Mouse (Mus musculus) kidney, embryonic 16.5 days (tissue): Measurements from ENCODE around the gene Camkk2. TPM values are rescaled to one million over a fixed set of nuclear protein-coding genes. Genes with fewer than 3 reads are reported as not detected.
A peak's percentile ranks its signal among the peaks of the same experiment; 100 is the strongest.

Experiments used
- ATAC-seq: fragments of 200-750 bp; cut with Nextera tagmentation; 2 replicates; pipeline ENCODE4 v1.8.0; 2017; ENCODE audit warnings: moderate TSS enrichment; ENCODE audit not compliant: low FRiP score, low TSS enrichment
- H3K27ac ChIP-seq: fragments of 300-500 bp; sonication (generic); 2 replicates; pipeline ENCODE4 v1.5.1; 2014; ENCODE audit warnings: low read length
- H3K27me3 ChIP-seq: fragments of 300-500 bp; sonication (generic); 2 replicates; pipeline ENCODE4 v1.6.1; 2014; ENCODE audit warnings: low read length, control low read depth, mixed read lengths; ENCODE audit not compliant: insufficient read depth
- H3K36me3 ChIP-seq: fragments of 300-500 bp; sonication (generic); 2 replicates; pipeline ENCODE4 v1.6.1; 2014; ENCODE audit warnings: low read length, control low read depth, mixed read lengths; ENCODE audit not compliant: insufficient read depth
- H3K4me1 ChIP-seq: fragments of 300-500 bp; sonication (generic); 2 replicates; pipeline ENCODE4 v1.6.1; 2014; ENCODE audit warnings: low read length, control low read depth, mixed read lengths; ENCODE audit not compliant: insufficient read depth
- H3K4me2 ChIP-seq: fragments of 300-500 bp; sonication (generic); replicated peaks from 2 replicates; pipeline ENCODE4 v1.6.1; 2014; ENCODE audit warnings: low read depth, low read length
- H3K4me3 ChIP-seq: fragments of 300-500 bp; sonication (generic); 2 replicates; pipeline ENCODE4 v1.5.1; 2014; ENCODE audit warnings: mild to moderate bottlenecking, low read length
- H3K9ac ChIP-seq: fragments of 300-500 bp; sonication (generic); replicated peaks from 2 replicates; pipeline ENCODE4 v1.6.1; 2014; ENCODE audit warnings: low read length
- H3K9me3 ChIP-seq: fragments of 300-500 bp; sonication (generic); 2 replicates; pipeline ENCODE4 v1.6.1; 2016; ENCODE audit warnings: low read length, control low read depth
- WGBS: fragments of 180-500 bp; shearing (Covaris S2); extraction: QIAGEN DNeasy Blood & Tissue Kit; methylation state at CpG from one replicate; pipeline ENCODE4 v1.1.7; 2014; 5-methylcytosine and 5-hydroxymethylcytosine counted together
- polyA plus RNA-seq: library from polyadenylated mRNA; unstranded; fragments of >200 nt; fragmentation: Nextera tagmentation; extraction: Ambion mirVana; gene quantifications from 2 replicates; pipeline ENCODE4 v1.2.1, GENCODE M21; 2015

Gene Camkk2
- 35.6 and 44.7 TPM in 2 replicates for polyA plus RNA-seq

- H3K4me3 ChIP-seq = peak within 1 kb of the TSS; percentile 68
- peak within 1 kb of the TSS; percentile 92 for H3K4me2 ChIP-seq
- no peaks in the 10 kb centered on the region for H3K9me3 ChIP-seq
- H3K36me3 ChIP-seq = no peaks in the 10 kb centered on the region
- no peaks in the 10 kb centered on the region for H3K27me3 ChIP-seq
- peak; percentile 76 for ATAC-seq
- peak within 1 kb of the TSS; percentile 83 for H3K27ac ChIP-seq
- H3K4me1 ChIP-seq = peaks cover 23% of the 10 kb centered on the region
- WGBS = 0% methylated on average over 55 of the region's 63 CpGs
- H3K9ac ChIP-seq = peak within 1 kb of the TSS; percentile 86
These were observed at the start of gene Camkk2 for GRCm38 (mm10) chr5:122779277-122779834. Gene Camkk2 (minus strand): TSS chr5:122779409.

- ATAC-seq = no peak
- Histone ChIP-seq H3K4me1 (peaks cover 3% of the 10 kb centered on the region), H3K4me3 (no peak overlapping the region), H3K36me3 (no peaks in the 10 kb centered on the region), H3K27ac (no peak overlapping the region), H3K27me3 (no peaks in the 10 kb centered on the region), H3K4me2 (no peak overlapping the region), H3K9me3 (no peaks in the 10 kb centered on the region), H3K9ac (no peak overlapping the region)
- WGBS = 85% methylated on average over 8 of the region's 8 CpGs
These were observed 45.9 kb upstream of the Camkk2 start for GRCm38 (mm10) chr5:122825099-122825498.

GRCm38 (mm10) chr5:122824450-122824849 lies 45.2 kb upstream of the Camkk2 start:
- Histone ChIP-seq H3K9ac (no peak overlapping the region), H3K4me2 (no peak overlapping the region), H3K4me3 (no peak overlapping the region), H3K27ac (no peak overlapping the region), H3K27me3 (no peaks in the 10 kb centered on the region), H3K36me3 (peaks cover under 1% of the 10 kb centered on the region; the same call in 1 of the 2 replicates), H3K4me1 (peaks cover 9% of the 10 kb centered on the region), H3K9me3 (no peaks in the 10 kb centered on the region)
- 74% methylated on average over 6 of the region's 6 CpGs for WGBS
- no peak for ATAC-seq

- no peak overlapping the region for H3K4me3 ChIP-seq
- no peak overlapping the region for H3K9ac ChIP-seq
- no peak for ATAC-seq
- peaks cover 13% of the 10 kb centered on the region for H3K4me1 ChIP-seq
- no peaks in the 10 kb centered on the region for H3K9me3 ChIP-seq
- no peak overlapping the region for H3K27ac ChIP-seq
- WGBS = 74% methylated on average over 1 of the region's 1 CpGs
- H3K27me3 ChIP-seq = no peaks in the 10 kb centered on the region
- peaks cover 5% of the 10 kb centered on the region for H3K36me3 ChIP-seq
- H3K4me2 ChIP-seq = no peak overlapping the region
These were observed 44.8 kb upstream of the Camkk2 start for GRCm38 (mm10) chr5:122823976-122824375.

- no peak for ATAC-seq
- 87% methylated on average over 4 of the region's 4 CpGs for WGBS
These were observed 43.2 kb upstream of the Camkk2 start for GRCm38 (mm10) chr5:122822441-122822840.

GRCm38 (mm10) chr5:122821524-122821885 lies 42.3 kb upstream of the Camkk2 start:
- Histone ChIP-seq H3K27me3 (no peaks in the 10 kb centered on the region), H3K36me3 (peaks cover 24% of the 10 kb centered on the region), H3K9ac (peak overlapping the region; percentile 70), H3K27ac (peak overlapping the region; percentile 82), H3K9me3 (no peaks in the 10 kb centered on the region), H3K4me2 (peak overlapping the region; percentile 50), H3K4me1 (peaks cover 13% of the 10 kb centered on the region), H3K4me3 (peak overlapping the region; percentile 82)
- ATAC-seq = peak; percentile 40
- 0% methylated on average over 10 of the region's 10 CpGs for WGBS

More at GRCm38 (mm10) chr5:122822441-122822840, 43.2 kb upstream of the Camkk2 start:
- Histone ChIP-seq H3K4me1 (peaks cover 13% of the 10 kb centered on the region), H3K4me3 (no peak overlapping the region), H3K36me3 (peaks cover 19% of the 10 kb centered on the region), H3K27ac (no peak overlapping the region), H3K4me2 (no peak overlapping the region), H3K9me3 (no peaks in the 10 kb centered on the region), H3K9ac (no peak overlapping the region), H3K27me3 (no peaks in the 10 kb centered on the region)

GRCm38 (mm10) chr5:122820777-122821523 lies 41.7 kb upstream of the Camkk2 start, which contains the start of gene Anapc5:
Gene Anapc5 (minus strand): TSS chr5:122821339.
- whole genome bisulfite sequencing = under 1% methylated on average over 55 of the region's 55 CpGs
- peak; percentile 100 for ATAC-seq
- peaks cover 13% of the 10 kb centered on the region for H3K4me1 ChIP-seq

GRCm38 (mm10) chr5:122812699-122813098 lies 33.5 kb upstream of the Camkk2 start:
- Histone ChIP-seq H3K36me3 (peaks cover 66% of the 10 kb centered on the region), H3K27me3 (no peaks in the 10 kb centered on the region), H3K4me1 (no peaks in the 10 kb centered on the region), H3K9me3 (no peaks in the 10 kb centered on the region), H3K4me2 (no peak overlapping the region), H3K27ac (no peak overlapping the region), H3K9ac (no peak overlapping the region), H3K4me3 (no peak overlapping the region)
- 81% methylated on average over 3 of the region's 3 CpGs for WGBS
- no peak for ATAC-seq

More at GRCm38 (mm10) chr5:122820777-122821523, 41.7 kb upstream of the Camkk2 start, which contains the start of gene Anapc5:
- Histone ChIP-seq H3K9ac (peak within 1 kb of the TSS; percentile 91), H3K4me3 (peak within 1 kb of the TSS; percentile 82), H3K4me2 (peak within 1 kb of the TSS; percentile 53), H3K27ac (peak within 1 kb of the TSS; percentile 97), H3K9me3 (no peaks in the 10 kb centered on the region), H3K36me3 (peaks cover 28% of the 10 kb centered on the region), H3K27me3 (no peaks in the 10 kb centered on the region)

- Histone ChIP-seq H3K36me3 (peaks cover 68% of the 10 kb centered on the region), H3K4me1 (no peaks in the 10 kb centered on the region), H3K4me2 (no peak overlapping the region), H3K9ac (no peak overlapping the region), H3K27ac (no peak overlapping the region), H3K4me3 (no peak overlapping the region), H3K9me3 (no peaks in the 10 kb centered on the region), H3K27me3 (no peaks in the 10 kb centered on the region)
- no peak for ATAC-seq
- WGBS = 91% methylated on average over 9 of the region's 9 CpGs
These were observed 32.3 kb upstream of the Camkk2 start for GRCm38 (mm10) chr5:122811364-122812079.
